Mouse (Mus musculus) limb, embryonic 11.5 days (tissue): ENCODE data around the gene Pik3r1. TPM values are rescaled to one million over a fixed set of nuclear protein-coding genes. Genes with fewer than 3 reads are reported as not detected.

Experiments used
- ATAC-seq: fragments of 200-750 bp; cut with Nextera tagmentation; 2 replicates; pipeline ENCODE4 v1.8.0; 2017; ENCODE audit warnings: low read depth; ENCODE audit not compliant: insufficient number of reproducible peaks, low FRiP score, low TSS enrichment
- DNase-seq: peaks from one replicate; pipeline ENCODE4 v3.0.0-alpha.2; 2015; ENCODE audit warnings: low spot score
- H3K27ac ChIP-seq: fragments of 300-500 bp; sonication (generic); replicated peaks from 2 replicates; pipeline ENCODE4 v1.5.1; 2014; ENCODE audit warnings: low read depth, mild to moderate bottlenecking, low read length
- H3K27me3 ChIP-seq: fragments of 300-500 bp; sonication (generic); 2 replicates; pipeline ENCODE4 v1.6.1; 2014; ENCODE audit warnings: mild to moderate bottlenecking, low read length, mixed read lengths; ENCODE audit not compliant: control insufficient read depth, insufficient read depth
- H3K36me3 ChIP-seq: fragments of 300-500 bp; sonication (generic); 2 replicates; pipeline ENCODE4 v1.6.1; 2014; ENCODE audit warnings: mild to moderate bottlenecking, low read length, moderate library complexity, mixed read lengths; ENCODE audit not compliant: control insufficient read depth, insufficient read depth
- H3K4me1 ChIP-seq: fragments of 300-500 bp; sonication (generic); 2 replicates; pipeline ENCODE4 v1.6.1; 2014; ENCODE audit warnings: low read length, mixed read lengths; ENCODE audit not compliant: control insufficient read depth, insufficient read depth
- H3K4me2 ChIP-seq: fragments of 300-500 bp; sonication (generic); 2 replicates; pipeline ENCODE4 v1.6.1; 2014; ENCODE audit warnings: low read depth, mild to moderate bottlenecking, moderate library complexity; ENCODE audit not compliant: severe bottlenecking
- H3K4me3 ChIP-seq: fragments of 300-500 bp; sonication (generic); 2 replicates; pipeline ENCODE4 v1.5.1; 2014; ENCODE audit warnings: low read depth, low read length
- H3K9ac ChIP-seq: fragments of 300-500 bp; sonication (generic); 2 replicates; pipeline ENCODE4 v1.6.1; 2014; ENCODE audit warnings: mild to moderate bottlenecking, low read length
- H3K9me3 ChIP-seq: fragments of 300-500 bp; sonication (generic); 2 replicates; pipeline ENCODE4 v1.6.1; 2016; ENCODE audit warnings: low read length; ENCODE audit not compliant: control insufficient read depth
- WGBS: fragments of 180-500 bp; shearing (Covaris S2); extraction: QIAGEN DNeasy Blood & Tissue Kit; methylation state at CpG from one replicate; pipeline ENCODE4 v1.1.7; 2014; 5-methylcytosine and 5-hydroxymethylcytosine counted together
- polyA plus RNA-seq: library from polyadenylated mRNA; unstranded; fragments of >200 nt; fragmentation: Nextera tagmentation; extraction: Ambion mirVana; gene quantifications from 2 replicates; pipeline ENCODE4 v1.2.1, GENCODE M21; 2014

Pik3r1 gene
- polyA plus RNA-seq, 1 experiment from 2014 or later = 14.6 TPM

GRCm38 (mm10) chr13:101741530-101742309, 26.3 kb downstream of the Pik3r1 start:
- H3K4me2 ChIP-seq = no peak overlapping the region
- H3K4me3 ChIP-seq = no peak overlapping the region
- no peak for DNase-seq
- 88% methylated on average over 11 of the region's 11 CpGs for whole genome bisulfite sequencing
- no peaks in the 10 kb centered on the region for H3K36me3 ChIP-seq
- no peak for ATAC-seq
- H3K27me3 ChIP-seq = 0 out of 2 replicates have a peak, but pooled peaks cover 6% of the 10 kb centered on the region
- H3K9me3 ChIP-seq = no peaks in the 10 kb centered on the region
- H3K9ac ChIP-seq = no peak overlapping the region
- H3K4me1 ChIP-seq = no peaks in the 10 kb centered on the region
- no peak overlapping the region for H3K27ac ChIP-seq

GRCm38 (mm10) chr13:101739732-101740381, 28.2 kb downstream of the Pik3r1 start:
- 80% methylated on average over 4 of the region's 4 CpGs for WGBS
- Histone ChIP-seq H3K36me3 (no peaks in the 10 kb centered on the region), H3K4me1 (no peaks in the 10 kb centered on the region), H3K9ac (no peak overlapping the region), H3K27ac (no peak overlapping the region), H3K4me2 (no peak overlapping the region), H3K4me3 (no peak overlapping the region), H3K9me3 (no peaks in the 10 kb centered on the region), H3K27me3 (0 out of 2 replicates have a peak, but pooled peaks cover 6% of the 10 kb centered on the region)
- no peak for ATAC-seq
- DNase-seq = no peak

- no peaks in the 10 kb centered on the region for H3K4me1 ChIP-seq
- no peak overlapping the region for H3K4me2 ChIP-seq
- H3K9ac ChIP-seq = no peak overlapping the region
- no peaks in the 10 kb centered on the region for H3K36me3 ChIP-seq
- H3K4me3 ChIP-seq = no peak overlapping the region
- ATAC-seq = no peak
- 0 out of 2 replicates have a peak, but pooled peaks cover 10% of the 10 kb centered on the region for H3K27me3 ChIP-seq
- H3K27ac ChIP-seq = no peak overlapping the region
- no peaks in the 10 kb centered on the region for H3K9me3 ChIP-seq
- 86% methylated on average over 6 of the region's 6 CpGs for WGBS
- no peak for DNase-seq
Observed at GRCm38 (mm10) chr13:101738769-101739168, 29.2 kb downstream of the Pik3r1 start.

GRCm38 (mm10) chr13:101736521-101737387, 31.3 kb downstream of the Pik3r1 start:
- Histone ChIP-seq H3K9me3 (no peaks in the 10 kb centered on the region), H3K9ac (no peak overlapping the region), H3K4me3 (no peak overlapping the region), H3K27me3 (0 out of 2 replicates have a peak, but pooled peaks cover 10% of the 10 kb centered on the region), H3K36me3 (no peaks in the 10 kb centered on the region), H3K4me1 (peaks cover 8% of the 10 kb centered on the region), H3K27ac (no peak overlapping the region), H3K4me2 (no peak overlapping the region)
- 86% methylated on average over 16 of the region's 16 CpGs for WGBS
- DNase-seq (no peak), ATAC-seq (no peak)

- H3K9me3 ChIP-seq = no peaks in the 10 kb centered on the region
- peaks cover 8% of the 10 kb centered on the region for H3K4me1 ChIP-seq
- H3K4me2 ChIP-seq = no peak overlapping the region
- 65% methylated on average over 8 of the region's 8 CpGs for WGBS
- H3K27ac ChIP-seq = no peak overlapping the region
- H3K27me3 ChIP-seq = 0 out of 2 replicates have a peak, but pooled peaks cover 12% of the 10 kb centered on the region
- DNase-seq = no peak
- H3K36me3 ChIP-seq = no peaks in the 10 kb centered on the region
- no peak overlapping the region for H3K9ac ChIP-seq
- H3K4me3 ChIP-seq = no peak overlapping the region
- ATAC-seq = no peak
Observed at GRCm38 (mm10) chr13:101735364-101736120, 32.5 kb downstream of the Pik3r1 start.

GRCm38 (mm10) chr13:101734227-101734626, 33.8 kb downstream of the Pik3r1 start:
- no peak overlapping the region for H3K27ac ChIP-seq
- no peak overlapping the region for H3K4me2 ChIP-seq
- H3K9me3 ChIP-seq = no peaks in the 10 kb centered on the region
- 0 out of 2 replicates have a peak, but pooled peaks cover 9% of the 10 kb centered on the region for H3K27me3 ChIP-seq
- ATAC-seq (no peak), DNase-seq (no peak)
- H3K4me1 ChIP-seq = peaks cover 17% of the 10 kb centered on the region
- no peaks in the 10 kb centered on the region for H3K36me3 ChIP-seq
- H3K9ac ChIP-seq = no peak overlapping the region
- WGBS = 84% methylated on average over 7 of the region's 7 CpGs
- no peak overlapping the region for H3K4me3 ChIP-seq

- no peak overlapping the region for H3K4me2 ChIP-seq
- H3K9me3 ChIP-seq = no peaks in the 10 kb centered on the region
- WGBS = 55% methylated on average over 10 of the region's 10 CpGs
- H3K4me3 ChIP-seq = no peak overlapping the region
- no peak overlapping the region for H3K27ac ChIP-seq
- no peak for DNase-seq
- peaks cover 22% of the 10 kb centered on the region for H3K4me1 ChIP-seq
- H3K36me3 ChIP-seq = no peaks in the 10 kb centered on the region
- no peak overlapping the region for H3K9ac ChIP-seq
- 0 out of 2 replicates have a peak, but pooled peaks cover 9% of the 10 kb centered on the region for H3K27me3 ChIP-seq
- ATAC-seq = no peak
Observed at GRCm38 (mm10) chr13:101732675-101733074, 35.3 kb downstream of the Pik3r1 start.
